Mouse (Mus musculus): Measurements from ENCODE around the gene Vgll4.
A peak's percentile ranks its signal among the peaks of the same experiment; 100 is the strongest.

Gene Vgll4

DNA sequence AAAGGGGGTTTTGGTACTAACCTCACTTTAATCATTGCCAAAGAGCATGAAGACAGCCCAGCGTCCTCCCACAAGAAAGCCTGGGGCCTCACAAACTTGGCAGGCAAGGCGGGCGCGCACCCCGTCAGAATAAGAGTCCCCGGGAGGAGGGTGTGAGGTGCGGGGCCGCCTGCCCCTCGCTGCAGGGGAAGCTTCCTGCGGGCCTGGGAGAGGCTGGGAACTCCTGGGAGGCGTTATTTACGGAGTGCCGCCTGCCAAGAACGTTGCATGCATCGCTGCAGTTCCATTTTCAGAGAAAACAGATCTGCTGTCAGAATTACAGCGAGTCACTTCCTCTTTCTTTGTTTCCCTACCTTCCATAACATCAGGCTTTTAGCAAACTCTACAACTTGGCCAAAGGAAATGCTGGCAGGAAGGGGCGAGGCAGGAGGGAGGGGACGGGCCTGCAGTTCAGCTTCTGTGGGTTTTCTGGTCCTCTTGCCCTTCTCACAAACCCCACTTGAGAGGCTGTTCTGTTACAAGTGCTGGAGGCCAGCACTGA, 94.7 kb downstream of the Vgll4 start:
- no peak for DNase-seq (ENCODE audit: extremely low read depth, low read depth, low spot score)

DNA sequence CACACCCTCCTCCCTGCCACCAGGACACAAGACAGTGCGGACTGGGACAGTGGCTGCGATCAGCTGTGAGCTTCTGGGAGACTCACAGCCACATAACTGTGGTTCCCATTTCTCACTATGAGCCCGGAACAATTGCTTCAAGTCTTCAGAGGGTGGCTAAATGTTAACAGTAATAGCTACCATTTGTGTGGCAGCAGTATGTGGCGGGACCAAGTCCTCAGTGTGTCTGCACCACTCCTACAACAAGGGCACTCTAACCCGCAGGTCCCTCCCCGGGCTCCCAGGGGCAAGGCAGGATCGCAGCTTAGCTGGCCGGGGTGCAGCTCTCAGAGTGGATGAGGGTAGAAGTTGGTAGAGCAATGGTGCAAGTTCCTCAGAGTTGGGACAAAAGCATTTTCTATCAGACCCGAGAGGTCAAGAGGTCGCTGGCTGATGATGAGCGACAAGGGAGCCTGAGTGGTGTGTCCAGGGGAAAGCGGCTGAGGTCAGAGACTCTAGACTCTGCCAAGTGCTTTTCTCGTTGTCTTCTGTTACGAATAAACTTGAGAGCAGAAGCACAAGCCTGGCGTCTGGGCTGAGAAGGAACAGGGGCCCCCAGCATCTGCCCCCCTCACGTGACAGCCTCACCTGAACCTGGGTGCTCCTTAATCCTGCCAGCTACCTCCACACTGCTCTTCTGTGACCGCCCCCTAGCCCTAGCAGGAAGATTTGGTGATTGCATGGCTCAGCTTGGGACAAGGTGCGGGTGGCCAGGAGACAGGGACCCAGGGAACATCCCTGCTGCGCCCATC, 95.5 kb downstream of the Vgll4 start:
- DNase-seq (ENCODE audit: extremely low read depth, low read depth, low spot score), result no peak

DNA sequence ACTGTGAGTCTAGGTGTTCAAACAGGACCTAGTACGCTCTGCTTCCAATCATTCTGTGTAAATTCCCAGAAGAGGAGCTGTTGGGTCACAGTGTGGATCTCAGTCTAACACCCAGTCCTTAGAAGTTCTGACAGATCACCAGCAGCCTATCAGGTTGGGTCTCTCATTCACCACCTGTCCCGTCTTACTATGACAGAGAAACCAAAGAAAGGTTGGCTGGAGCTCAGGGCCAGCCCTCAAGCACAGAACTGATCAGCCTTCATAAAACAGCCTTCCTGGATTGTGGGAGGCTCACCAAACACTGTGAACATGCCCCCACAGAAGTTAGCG, 96.0 kb downstream of the Vgll4 start:
- no peak for DNase-seq (ENCODE audit: extremely low read depth, low read depth, low spot score)

GRCm38 (mm10) chr6:114871010-114871660, 98.7 kb downstream of the Vgll4 start:
- DNase-seq (ENCODE audit: extremely low read depth, low read depth, low spot score), result no peak

DNA sequence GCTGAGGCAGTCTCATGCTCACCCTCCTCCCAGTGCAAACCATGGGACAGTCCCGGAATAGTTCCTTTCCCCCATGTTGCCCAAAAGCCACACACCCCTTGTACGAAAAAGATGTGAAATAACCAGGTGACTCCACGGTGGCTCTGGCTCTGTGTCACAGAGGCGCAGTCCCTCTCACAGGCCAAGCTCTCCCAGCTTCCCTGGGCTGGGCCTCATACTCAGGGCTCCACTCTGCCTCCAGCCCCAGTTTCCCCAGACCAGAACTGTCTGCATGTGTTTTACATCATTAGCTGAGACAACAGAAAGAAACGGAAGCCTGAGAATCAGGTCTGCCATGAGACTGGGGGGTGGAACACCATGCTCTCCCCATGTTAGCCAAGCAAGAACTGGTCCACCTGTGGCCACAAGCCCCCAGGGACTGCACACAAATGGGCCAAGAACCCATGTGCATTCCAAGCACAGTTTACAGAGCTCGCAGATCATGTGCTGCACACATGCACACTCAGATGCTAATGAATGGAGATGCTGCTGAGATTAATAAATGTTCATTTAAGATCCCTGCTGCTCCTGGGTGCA, 100.2 kb downstream of the Vgll4 start:
- no peak for DNase-seq (ENCODE audit: extremely low read depth, low read depth, low spot score)

- no peak for DNase-seq (ENCODE audit: extremely low read depth, low read depth, low spot score)
These were observed 101.1 kb downstream of the Vgll4 start for GRCm38 (mm10) chr6:114868656-114869055.

- DNase-seq (ENCODE audit: extremely low read depth, low read depth, low spot score), result no peak
These were observed 103.2 kb downstream of the Vgll4 start for GRCm38 (mm10) chr6:114866619-114867018.

- no peak for DNase-seq (ENCODE audit: extremely low read depth, low read depth, low spot score)
These were observed 103.7 kb downstream of the Vgll4 start for GRCm38 (mm10) chr6:114866078-114866477.

DNA sequence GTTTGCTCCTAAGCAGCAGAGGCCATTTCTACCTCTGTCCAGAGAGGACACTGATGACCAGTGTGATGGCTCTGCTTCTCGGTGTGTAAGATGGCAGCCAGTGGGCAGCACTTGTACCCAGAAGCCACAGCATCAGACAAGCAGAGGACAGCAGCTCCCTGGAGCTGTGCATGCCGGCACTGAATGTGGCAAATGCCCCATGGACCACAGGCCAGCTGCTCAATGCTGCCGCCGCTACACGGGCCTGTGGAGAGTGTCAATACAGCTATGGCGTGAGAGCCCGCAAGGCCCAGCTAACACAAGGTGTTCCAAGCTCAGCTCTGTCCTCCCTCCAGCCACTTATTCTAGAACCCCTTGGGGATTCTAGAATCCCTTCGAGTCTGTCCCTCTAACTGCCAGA, 105.4 kb downstream of the Vgll4 start:
- no peak for DNase-seq (ENCODE audit: extremely low read depth, low read depth, low spot score)

DNA sequence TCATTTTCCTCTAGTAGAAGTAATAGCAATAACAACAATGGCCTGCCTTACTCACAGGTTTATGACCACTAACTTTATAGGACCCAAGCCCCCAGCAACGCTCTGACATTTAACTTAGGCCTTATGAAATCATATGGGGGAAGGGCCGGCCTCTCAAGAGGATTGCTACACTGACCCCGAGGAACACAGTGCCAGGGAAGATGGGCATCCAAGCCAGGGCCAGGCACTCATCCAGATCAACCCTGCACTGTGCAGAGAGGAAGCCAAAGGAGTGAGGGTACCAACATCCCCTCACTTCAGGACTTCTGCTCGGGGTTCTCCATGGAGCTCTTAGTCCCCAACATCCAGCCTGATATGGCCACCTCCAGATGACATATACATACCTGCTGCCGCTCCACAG, 106.3 kb downstream of the Vgll4 start:
- DNase-seq (ENCODE audit: extremely low read depth, low read depth, low spot score), result no peak

GRCm38 (mm10) chr6:114862046-114862445, 107.7 kb downstream of the Vgll4 start:
- DNase-seq (ENCODE audit: extremely low read depth, low read depth, low spot score), result no peak

GRCm38 (mm10) chr6:114861591-114861990, 108.2 kb downstream of the Vgll4 start:
- DNase-seq (ENCODE audit: extremely low read depth, low read depth, low spot score), result no peak

DNA sequence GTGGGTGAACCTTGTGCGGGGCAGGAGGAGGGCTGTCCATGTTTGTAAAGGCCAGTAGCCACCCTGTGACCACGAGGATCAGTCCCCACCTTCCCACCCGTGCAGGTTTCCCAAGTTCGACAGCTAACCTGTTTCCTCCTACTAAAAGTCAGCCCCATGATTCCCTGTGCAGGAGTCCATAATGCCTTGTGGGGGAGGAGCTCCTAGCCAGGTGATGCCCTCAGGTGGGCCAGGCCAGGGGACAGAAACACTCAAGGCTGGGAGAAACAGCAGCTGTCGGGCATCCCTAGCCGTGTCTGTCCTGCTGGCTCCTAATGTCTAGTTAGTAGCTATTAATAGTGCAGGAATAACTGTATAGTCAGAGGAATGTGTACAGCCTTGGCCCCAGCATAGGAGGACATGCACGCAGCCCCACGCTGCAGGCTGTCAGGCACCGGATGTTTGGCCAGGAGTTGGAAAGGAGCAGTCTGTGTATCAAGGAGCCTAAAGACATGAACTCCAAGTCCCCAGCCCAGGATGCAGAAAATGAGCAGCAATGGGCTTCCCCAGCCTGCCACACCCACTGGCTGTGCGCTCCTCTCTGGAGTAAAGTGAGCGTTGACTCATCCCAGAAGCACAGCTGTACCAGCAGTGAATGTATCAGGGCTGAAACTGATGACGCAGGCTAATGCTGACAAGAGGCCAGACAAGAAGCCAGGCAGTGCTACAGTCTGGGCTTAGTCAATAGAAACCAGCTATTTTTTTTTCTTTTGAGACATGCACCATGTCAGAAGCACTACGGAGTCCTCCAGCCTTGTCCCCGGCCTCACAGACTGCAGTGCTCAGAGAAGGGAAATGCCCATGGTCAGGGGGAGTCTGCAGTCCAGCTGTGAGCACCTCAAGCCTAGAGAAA, 108.9 kb downstream of the Vgll4 start:
- no peak for DNase-seq (ENCODE audit: extremely low read depth, low read depth, low spot score)

DNA sequence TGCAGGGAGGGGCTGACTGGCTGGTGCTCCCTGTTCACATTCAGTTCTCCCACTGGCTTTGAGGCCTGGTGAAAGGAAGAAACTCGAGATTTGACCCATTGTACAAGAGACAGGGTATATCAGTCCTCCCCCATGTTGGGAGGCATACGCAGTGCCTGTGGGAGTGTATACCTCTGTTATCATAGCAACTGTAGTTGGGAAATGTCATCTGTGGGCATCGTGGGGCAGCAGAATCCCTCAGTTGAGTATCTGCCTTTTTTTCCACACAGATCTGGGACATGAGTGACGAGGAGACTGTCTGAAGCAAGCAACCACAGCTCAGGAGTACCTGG, 111.1 kb downstream of the Vgll4 start:
- no peak for DNase-seq (ENCODE audit: extremely low read depth, low read depth, low spot score)

DNA sequence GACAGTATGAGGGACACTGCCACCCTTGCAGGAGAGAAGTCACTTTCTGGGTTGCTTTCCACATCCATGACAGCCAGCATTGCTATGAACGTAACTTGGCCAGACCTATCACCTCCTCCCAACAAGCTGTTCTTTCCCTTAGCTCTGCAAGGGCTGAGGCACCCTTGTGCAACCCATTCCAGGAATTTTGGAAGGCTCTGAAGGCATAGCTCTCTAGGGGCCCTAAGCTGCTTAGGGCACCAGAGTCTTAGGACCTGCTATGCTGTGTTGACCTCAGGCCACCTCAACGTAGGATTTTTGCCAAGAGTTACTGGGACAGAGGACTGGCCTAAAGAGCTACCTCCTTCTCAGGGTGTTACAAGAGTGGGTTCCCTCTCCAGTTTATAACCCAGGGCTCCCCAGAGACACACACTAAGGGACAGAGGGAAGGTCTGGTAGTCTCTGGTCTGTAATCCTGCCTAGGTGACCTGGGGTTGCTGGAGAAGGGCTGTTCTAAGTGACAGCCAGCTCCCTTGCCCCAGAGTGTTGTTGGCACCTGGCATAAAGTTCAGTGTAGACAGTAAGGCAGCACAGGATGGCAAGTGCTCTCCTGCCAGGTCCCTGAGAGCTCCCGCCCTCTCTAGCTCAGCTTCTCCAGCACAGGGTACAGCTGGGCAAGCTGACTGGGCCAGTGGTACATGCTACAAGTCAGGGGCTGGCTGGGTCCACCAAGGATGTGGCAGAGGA, 111.6 kb downstream of the Vgll4 start:
- DNase-seq (ENCODE audit: extremely low read depth, low read depth, low spot score), result peak; percentile 86

- no peak for DNase-seq (ENCODE audit: extremely low read depth, low read depth, low spot score)
These were observed 113.3 kb downstream of the Vgll4 start for GRCm38 (mm10) chr6:114856501-114856900.

GRCm38 (mm10) chr6:114855644-114856043, 114.2 kb downstream of the Vgll4 start:
- DNase-seq (ENCODE audit: extremely low read depth, low read depth, low spot score), result no peak

- DNase-seq (ENCODE audit: extremely low read depth, low read depth, low spot score), result no peak
These were observed 115.4 kb downstream of the Vgll4 start for GRCm38 (mm10) chr6:114854368-114854767.

- DNase-seq (ENCODE audit: extremely low read depth, low read depth, low spot score), result no peak
These were observed 117.1 kb downstream of the Vgll4 start for GRCm38 (mm10) chr6:114852739-114853138.

DNA sequence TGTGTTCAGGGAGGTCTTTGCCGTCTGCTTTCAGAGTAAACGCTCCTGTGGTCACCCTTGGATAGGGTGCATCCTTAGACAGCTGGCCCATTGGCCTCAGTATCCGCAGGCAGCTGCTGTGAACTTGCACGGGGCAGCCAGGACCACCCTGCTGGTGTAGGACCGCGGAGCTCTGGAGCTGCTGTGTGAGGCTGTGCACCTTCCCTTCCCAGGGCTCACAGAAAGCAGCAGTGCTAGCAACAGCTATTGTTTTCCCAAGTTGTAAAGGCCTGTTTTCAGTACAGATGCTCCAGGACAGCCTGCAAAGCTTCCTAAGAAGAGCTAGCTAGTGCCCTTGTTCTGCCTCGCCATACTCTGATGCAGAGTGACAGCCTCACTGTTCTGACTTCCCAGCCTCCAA, 118.1 kb downstream of the Vgll4 start:
- no peak for DNase-seq (ENCODE audit: extremely low read depth, low read depth, low spot score)

DNA sequence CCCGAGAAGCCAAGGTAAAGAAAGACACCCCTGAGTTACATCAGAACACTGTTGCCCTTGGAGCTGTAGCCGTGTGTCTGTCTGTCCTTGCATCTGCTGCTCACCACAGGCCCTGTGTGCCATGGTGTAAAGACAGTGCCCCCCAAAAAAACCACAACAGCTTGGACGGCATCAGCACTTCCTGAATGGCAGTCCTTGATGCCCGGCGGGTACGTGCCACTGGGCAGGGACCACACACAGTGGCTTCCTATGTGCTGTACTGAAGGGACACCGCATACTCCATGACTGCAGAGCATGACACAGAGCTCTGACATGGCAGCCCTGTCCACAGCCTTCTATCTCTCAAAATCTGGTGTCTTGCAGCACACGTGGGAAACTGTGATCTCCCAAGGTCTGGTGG, 120.0 kb downstream of the Vgll4 start:
- DNase-seq (ENCODE audit: extremely low read depth, low read depth, low spot score), result no peak

All from fat pad, adult 2 months (tissue).